Mouse (Mus musculus) T-helper 17 cell (primary cell): ENCODE measurements around the gene Col1a1.

Experiments
- in situ Hi-C, 2 experiments: fragments of 300-600 bp; cut with MboI, MseI; formaldehyde crosslinking; loops; 1 replicate in 1 of 2; 2 replicates in 1 of 2; pipeline ENCODE4 v1.15.1; 2025; ENCODE audit warnings: high pct_unique_total_duplicates in 2 of 2

Gene Col1a1

GRCm38 (mm10) chr11:94994208-94994814, 58.3 kb downstream of the Col1a1 start:
- in situ Hi-C loops = no loop called here

- in situ Hi-C loops = no loop called here
These were observed 59.1 kb downstream of the Col1a1 start for GRCm38 (mm10) chr11:94994947-94995772.

GRCm38 (mm10) chr11:94996101-94996500, 60.1 kb downstream of the Col1a1 start:
- in situ Hi-C loops = no loop called here

- in situ Hi-C loops = no loop called here
These were observed 61.0 kb downstream of the Col1a1 start for GRCm38 (mm10) chr11:94996984-94997383.

GRCm38 (mm10) chr11:94997596-94997995, 61.6 kb downstream of the Col1a1 start:
- in situ Hi-C loops = no loop called here

- in situ Hi-C loops = no loop called here
These were observed 62.1 kb downstream of the Col1a1 start for GRCm38 (mm10) chr11:94998041-94998531.

GRCm38 (mm10) chr11:95000128-95000527, 64.1 kb downstream of the Col1a1 start:
- in situ Hi-C loops = no loop called here

GRCm38 (mm10) chr11:95000548-95000947, 64.5 kb downstream of the Col1a1 start:
- in situ Hi-C loops = no loop called here

GRCm38 (mm10) chr11:95001058-95001457, 65.0 kb downstream of the Col1a1 start:
- in situ Hi-C loops = no loop called here

GRCm38 (mm10) chr11:95001584-95002347, 65.7 kb downstream of the Col1a1 start:
- in situ Hi-C loops = no loop called here
